Mouse (Mus musculus) regulatory T cell (primary cell): ENCODE data around the gene Polr2f.

Experiments used
- in situ Hi-C: fragments of 300-600 bp; cut with MboI, MseI; formaldehyde crosslinking; loops from one replicate; pipeline ENCODE4 v1.15.1; 2025; ENCODE audit warnings: high pct_unique_total_duplicates

Gene Polr2f

DNA sequence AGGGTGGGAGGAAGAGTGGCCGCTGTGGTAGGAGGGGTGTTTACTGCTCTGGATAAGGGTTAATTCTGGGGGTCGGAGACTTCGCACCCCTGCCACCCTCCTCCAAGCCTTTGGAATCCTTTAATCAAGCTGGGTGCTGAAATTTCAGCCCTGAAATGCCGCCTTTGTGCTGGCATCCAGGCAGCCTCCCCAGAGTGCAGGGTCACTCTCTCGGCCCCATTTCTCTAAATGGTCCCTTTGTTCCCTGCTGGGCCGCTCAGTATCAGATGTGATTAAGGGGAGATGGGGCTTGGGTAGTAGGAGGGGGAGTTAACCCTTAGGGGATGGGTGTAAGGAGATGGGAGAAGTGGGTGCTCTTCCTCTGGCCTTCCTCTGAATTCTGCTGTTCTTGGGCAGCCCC, 11.9 kb downstream of the Polr2f start:
- in situ Hi-C loops = loop anchor here (25.0 kb wide), 1 partner anchor 1860 kb away; no protein-coding TSS in a partner anchor

GRCm38 (mm10) chr15:79155572-79155971, 14.8 kb downstream of the Polr2f start:
- in situ Hi-C loops = loop anchor here (25.0 kb wide), 1 partner anchor 1857 kb away; no protein-coding TSS in a partner anchor

GRCm38 (mm10) chr15:79162301-79162700, 21.5 kb downstream of the Polr2f start:
- in situ Hi-C loops = loop anchor here (25.0 kb wide), 1 partner anchor 1850 kb away; no protein-coding TSS in a partner anchor

GRCm38 (mm10) chr15:79162822-79163221, 22.0 kb downstream of the Polr2f start:
- in situ Hi-C loops = loop anchor here (25.0 kb wide), 1 partner anchor 1849 kb away; no protein-coding TSS in a partner anchor

DNA sequence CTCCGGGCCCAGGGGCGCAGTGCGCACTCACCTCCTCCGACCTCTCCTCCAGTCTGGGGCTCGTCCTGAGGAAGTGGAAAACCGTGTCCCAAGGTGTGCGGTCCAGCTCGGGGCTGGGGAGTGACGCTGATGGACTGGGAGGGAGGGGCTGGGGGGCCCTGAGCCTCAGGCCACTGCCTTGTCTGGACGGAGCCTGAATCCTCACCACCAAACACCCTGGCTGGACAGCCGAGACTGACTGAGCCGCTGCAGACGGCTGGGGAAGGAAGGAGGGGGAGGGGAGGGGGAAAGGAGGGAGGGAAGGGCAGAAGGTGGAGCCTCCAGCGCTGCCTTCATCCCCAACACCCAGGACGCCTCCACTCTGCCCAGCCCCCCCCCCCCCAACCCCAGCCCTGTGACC, 23.4 kb downstream of the Polr2f start:
- in situ Hi-C loops = loop anchor here (25.0 kb wide), 1 partner anchor 1848 kb away; no protein-coding TSS in a partner anchor

DNA sequence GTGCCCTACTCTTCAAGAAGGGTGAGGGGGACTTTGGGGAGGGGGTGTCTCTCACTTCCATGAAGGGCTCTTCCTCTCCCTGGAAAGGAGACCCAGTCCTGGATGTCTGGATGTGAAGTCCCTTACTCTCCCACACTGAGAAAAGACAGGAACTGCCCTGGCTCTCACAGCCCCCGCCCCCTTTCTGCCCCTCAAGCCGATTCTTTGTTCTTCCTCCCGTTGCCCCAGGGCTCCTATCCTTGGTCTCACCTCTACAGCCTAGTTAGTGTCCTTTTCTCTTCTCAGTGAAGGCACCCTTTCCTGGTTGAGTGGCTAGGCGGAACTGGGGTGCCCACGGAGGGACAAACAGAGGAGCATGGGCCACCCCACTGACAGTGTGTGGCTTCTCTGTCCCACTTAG, 24.3 kb downstream of the Polr2f start, which contains the start of gene Sox10:
TSS of gene Sox10 (minus strand) at position 101 of the 400 bp plus-strand sequence.
- in situ Hi-C loops = loop anchor here (25.0 kb wide), 1 partner anchor 1847 kb away; no protein-coding TSS in a partner anchor

- in situ Hi-C loops = loop anchor here (25.0 kb wide), 1 partner anchor 1846 kb away; no protein-coding TSS in a partner anchor
Observed at GRCm38 (mm10) chr15:79166712-79167111, 25.9 kb downstream of the Polr2f start.

- in situ Hi-C loops = loop anchor here (10.0 kb wide), 1 partner anchor 1218 kb away; no protein-coding TSS in a partner anchor
Observed at GRCm38 (mm10) chr15:79176905-79177304, 36.1 kb downstream of the Polr2f start.

GRCm38 (mm10) chr15:79185213-79185612, 44.4 kb downstream of the Polr2f start:
- in situ Hi-C loops = no loop called here

- in situ Hi-C loops = no loop called here
Observed at GRCm38 (mm10) chr15:79187819-79188218, 47.0 kb downstream of the Polr2f start.

GRCm38 (mm10) chr15:79191426-79191825, 50.6 kb downstream of the Polr2f start:
- in situ Hi-C loops = no loop called here

- in situ Hi-C loops = no loop called here
Observed at GRCm38 (mm10) chr15:79192450-79192849, 51.6 kb downstream of the Polr2f start.

GRCm38 (mm10) chr15:79192885-79193845, 52.4 kb downstream of the Polr2f start:
- in situ Hi-C loops = no loop called here

DNA sequence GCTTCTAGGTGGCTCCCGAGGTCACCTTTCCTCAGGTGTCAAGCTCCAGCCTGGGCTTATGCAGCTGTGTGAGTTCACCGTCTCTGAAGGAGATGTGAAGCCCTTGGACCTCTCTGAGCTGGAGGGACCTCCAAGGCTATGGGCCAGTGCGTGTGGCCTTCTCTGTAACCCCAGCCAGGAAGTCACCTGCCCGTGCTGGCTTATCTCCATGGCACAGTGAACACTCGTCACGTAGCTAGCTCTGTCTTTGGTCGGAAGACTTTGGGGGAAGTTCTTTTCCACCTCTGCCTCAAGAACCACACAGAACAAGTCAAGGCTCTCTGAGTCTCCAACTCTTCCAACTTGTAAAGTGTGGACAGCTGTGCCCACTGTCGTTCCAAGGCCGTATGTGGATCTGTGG, 53.2 kb downstream of the Polr2f start:
- in situ Hi-C loops = no loop called here

DNA sequence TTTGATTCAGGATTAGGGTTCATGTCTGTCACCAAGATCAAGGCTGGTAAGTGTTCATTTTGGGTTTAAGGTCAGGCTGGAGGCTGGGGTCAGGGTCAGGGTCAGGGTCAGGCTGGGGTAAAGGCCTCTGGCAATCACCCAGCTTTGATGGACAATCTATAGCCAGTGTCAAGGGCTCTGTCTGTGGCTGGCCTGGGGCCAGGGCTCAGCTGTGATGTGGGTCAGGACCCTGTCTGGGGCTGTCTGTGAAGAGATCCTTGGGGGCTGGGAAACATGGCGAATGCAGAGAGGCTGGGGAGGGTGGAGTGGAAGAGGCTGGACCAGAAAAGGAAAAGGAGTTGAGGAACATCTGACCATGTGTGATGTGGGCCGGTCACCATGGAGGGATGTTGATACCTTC, 54.1 kb downstream of the Polr2f start:
- in situ Hi-C loops = no loop called here

DNA sequence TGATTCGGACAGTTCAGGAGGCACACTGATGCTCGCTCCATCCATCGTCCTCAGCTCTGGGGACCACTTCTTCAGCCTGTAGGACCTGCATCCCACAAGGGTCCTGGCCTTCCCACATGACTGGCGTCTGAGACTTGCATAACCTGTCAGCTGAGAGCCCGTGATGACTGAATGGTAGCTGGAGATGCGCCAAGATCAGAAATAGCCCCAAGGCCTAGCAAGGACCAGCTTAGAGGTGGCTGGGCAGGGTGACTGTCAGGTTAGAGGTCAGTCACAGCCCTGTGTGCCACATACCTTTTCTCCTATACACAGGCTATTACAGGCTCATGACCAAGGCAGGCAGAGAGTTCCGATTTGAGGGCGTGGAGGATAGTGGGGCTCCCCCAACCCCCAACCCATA, 54.7 kb downstream of the Polr2f start:
- in situ Hi-C loops = no loop called here

- in situ Hi-C loops = no loop called here
Observed at GRCm38 (mm10) chr15:79199390-79199976, 58.7 kb downstream of the Polr2f start.
